Mouse (Mus musculus) CD4-positive, CD25-positive, alpha-beta regulatory T cell, adult 2 months (primary cell): ENCODE data around the gene Gm28372.

Experiments
- DNase-seq: peaks from one replicate; pipeline ENCODE4 v3.0.0-alpha.2; 2012; ENCODE audit warnings: low read depth, low spot score

Gene Gm28372

DNA sequence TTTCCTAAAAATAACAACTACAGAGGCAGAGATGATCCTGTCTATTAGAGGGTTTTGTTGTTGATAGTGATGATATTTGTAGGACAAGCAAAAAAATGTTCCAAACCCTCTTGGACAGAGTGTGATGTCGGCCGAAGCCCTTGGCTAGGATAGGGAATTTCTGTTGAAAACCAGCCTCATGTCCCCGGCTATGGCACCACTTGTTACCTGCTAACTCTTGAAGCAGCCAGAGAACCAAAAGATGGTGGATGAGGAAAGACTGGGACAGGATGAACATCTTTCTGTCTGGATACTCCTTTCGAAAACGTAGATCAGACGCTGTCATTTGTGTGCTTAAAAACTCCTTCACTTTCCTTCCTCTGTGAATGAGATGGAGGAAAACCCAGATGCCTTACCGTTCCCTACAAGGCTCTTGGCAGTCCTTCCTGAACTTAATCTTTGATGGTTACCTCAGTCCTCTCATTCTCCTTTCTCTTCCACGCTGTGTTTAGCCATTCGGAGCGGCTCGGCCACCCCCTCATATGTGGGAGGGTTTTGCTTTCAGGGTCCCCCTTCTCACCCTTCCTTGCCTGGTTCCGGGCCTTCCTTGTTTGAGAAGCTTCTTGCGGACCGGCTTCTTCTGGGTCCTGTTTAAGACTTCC is 46.2 kb downstream of the Gm28372 start:
- no peak for DNase-seq

DNA sequence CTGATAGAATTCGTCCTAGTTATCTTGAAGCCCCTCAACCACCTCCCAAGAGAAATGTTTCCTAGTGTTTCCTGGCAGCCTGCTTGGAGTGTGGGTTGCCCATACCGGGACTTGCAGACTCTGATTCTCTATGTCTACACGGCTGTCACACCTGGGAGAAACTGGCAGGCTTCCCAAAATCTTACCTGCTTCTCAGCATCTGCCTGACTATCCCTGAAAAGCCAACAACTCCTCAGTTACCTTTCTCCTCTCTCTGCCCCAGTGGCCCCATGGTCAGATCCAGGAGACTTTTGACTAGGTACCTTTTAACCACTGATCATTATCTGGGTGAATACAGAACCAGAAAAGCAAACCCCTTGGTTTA is 46.7 kb downstream of the Gm28372 start:
- DNase-seq, result no peak

DNA sequence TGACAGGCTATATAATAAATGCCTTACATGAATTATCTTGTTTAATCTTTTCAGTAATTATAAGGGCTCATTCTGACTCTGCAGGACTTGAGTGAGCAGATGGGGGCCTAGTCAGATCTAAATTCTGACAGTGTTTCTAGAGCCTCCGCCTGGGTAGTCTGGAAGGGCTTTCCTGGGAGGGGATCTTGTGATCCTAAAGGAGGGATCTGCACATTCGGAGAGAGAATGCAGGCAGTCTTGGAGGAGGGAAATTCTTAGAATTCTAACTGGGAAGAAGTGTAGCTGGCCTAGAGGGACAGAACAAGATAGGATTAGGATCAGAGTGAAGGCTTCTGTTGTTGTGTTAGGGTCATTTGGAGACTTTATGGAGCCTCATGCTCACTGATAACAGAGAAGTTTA is 47.2 kb downstream of the Gm28372 start:
- no peak for DNase-seq

DNA sequence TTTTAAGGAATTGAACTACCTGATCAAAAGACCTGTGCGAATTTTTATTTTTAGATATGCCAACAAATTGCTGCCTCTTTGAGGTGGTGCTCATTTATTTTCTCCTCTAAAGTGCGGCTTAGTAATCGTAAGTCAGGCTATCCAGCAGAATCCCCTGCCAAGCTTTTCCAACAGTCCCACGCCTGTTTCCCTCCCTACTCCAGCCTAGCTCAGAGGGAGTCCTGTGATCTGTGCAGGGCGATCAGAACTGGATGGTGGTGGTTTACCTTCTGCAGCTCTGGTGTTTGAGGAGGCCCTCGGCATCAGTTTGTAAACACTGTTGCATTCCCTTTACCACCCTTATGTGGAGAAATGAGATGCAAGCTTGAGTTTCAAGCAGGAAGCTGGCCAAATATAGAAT is 48.4 kb downstream of the Gm28372 start:
- DNase-seq, result no peak

DNA sequence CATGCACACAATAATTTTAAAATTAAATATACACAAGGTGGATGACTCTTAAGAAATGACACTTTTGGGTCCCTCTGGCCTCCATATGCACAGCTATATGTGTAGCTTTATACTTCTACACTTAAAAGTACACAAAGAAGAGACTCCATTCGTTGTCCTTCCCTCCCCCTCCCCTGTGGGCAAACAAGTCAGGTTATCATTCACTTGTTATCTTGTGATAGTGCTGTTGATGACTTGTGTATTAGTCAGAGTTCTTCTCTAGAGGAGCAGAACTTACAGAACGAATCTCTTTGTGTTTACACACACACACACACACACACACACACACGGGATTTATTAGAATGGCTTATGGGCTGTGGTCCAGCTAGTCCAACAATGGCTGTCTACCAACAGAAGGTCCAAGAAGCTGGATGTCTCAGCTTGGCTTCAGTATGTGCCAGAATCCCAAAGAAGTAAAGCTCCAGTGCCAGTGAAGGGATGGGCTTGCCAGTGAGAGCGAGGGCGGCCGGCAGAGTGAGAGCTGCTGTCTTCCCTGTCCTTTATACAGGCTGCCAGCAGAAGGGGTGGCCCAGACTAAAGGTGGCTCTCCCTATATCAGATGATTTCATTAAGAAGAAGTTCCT is 49.8 kb downstream of the Gm28372 start:
- no peak for DNase-seq
